Mouse (Mus musculus) lung, postnatal 0 days (tissue): ENCODE measurements around the gene Rab8b.

Experiments
- CTCF ChIP-seq: IDR thresholded peaks from 2 replicates; pipeline ENCODE4 v1.5.1; 2016; ENCODE audit warnings: antibody characterized with exemption, mild to moderate bottlenecking
- EP300 ChIP-seq: IDR thresholded peaks from 2 replicates; pipeline ENCODE4 v1.6.1; 2016; ENCODE audit warnings: antibody characterized with exemption, mild to moderate bottlenecking, control low read depth

DNA sequence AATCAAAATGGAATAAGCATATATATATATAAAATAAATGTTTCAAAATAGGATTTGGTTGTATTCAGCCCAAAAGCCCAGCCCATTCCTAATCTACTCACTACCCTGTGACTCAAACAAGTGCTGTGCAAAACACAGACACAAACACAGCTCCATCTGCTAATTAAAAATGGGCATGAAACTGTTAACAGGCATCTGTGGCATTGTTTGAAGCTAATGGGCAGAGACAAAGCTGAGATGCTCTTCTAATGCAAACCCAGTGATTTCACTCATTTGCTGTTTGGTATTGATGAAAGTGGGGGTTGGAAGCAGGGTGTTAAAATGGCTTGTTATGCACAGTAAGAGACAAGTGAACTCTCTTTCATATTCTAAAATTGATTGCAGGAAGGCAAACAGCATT, 7.2 kb downstream of the Rab8b start:
- TF ChIP-seq CTCF = no peak
- no peak for TF ChIP-seq EP300
